Mouse (Mus musculus) CH12.LX (cell line): ENCODE measurements at regions not wholly inside any gene's neighbourhood (a gene's known extent, or its start where the extent isn't known, plus 50 kb on each side); places are given as distances from the start of the nearest gene placed in this dataset.

Source experiments
- DNase-seq: peaks from one replicate; pipeline ENCODE4 v3.0.0-alpha.2; 2013; ENCODE audit errors: extremely low read depth
- H3K27ac ChIP-seq: 2 replicates; pipeline ENCODE4 v1.5.1; 2012; ENCODE audit warnings: low read depth, mild to moderate bottlenecking, control low read depth, moderate library complexity; ENCODE audit not compliant: insufficient read depth
- H3K27me3 ChIP-seq: replicated peaks from 2 replicates; pipeline ENCODE3; 2012; ENCODE audit warnings: inconsistent platforms
- H3K36me3 ChIP-seq, 2 experiments: replicated peaks in 1 of 2; 2 replicates each; pipeline versions ENCODE3 to v1.6.1; 2012; ENCODE audit warnings: inconsistent platforms in 1 of 2, low read length in 1 of 2, mild to moderate bottlenecking in 1 of 2, mixed read lengths in 1 of 2, moderate library complexity in 1 of 2; ENCODE audit not compliant: control insufficient read depth in 1 of 2, insufficient read depth in 1 of 2
- H3K4me1 ChIP-seq, 2 experiments: 2 replicates each; pipeline ENCODE4 v1.6.1; 2012; ENCODE audit warnings: inconsistent platforms in 1 of 2, moderate library complexity in 1 of 2; ENCODE audit not compliant: insufficient read depth in 2 of 2, control insufficient read depth in 1 of 2
- H3K4me2 ChIP-seq: 2 replicates; pipeline ENCODE4 v1.6.1; 2012; ENCODE audit warnings: low read depth, mild to moderate bottlenecking, control low read depth; ENCODE audit not compliant: poor library complexity, insufficient read depth, severe bottlenecking
- H3K4me3 ChIP-seq, 3 experiments: fragments of 150-350 bp in 1 of 3; sonication (generic) in 1 of 3; replicated peaks in 1 of 3; 2 replicates each; pipeline versions ENCODE3 to v1.5.1; 2011 to 2012; ENCODE audit warnings: low read depth in 2 of 3, low read length in 2 of 3, mild to moderate bottlenecking in 2 of 3, moderate library complexity in 2 of 3, control low read depth in 1 of 3, improper control_type of control experiment in 1 of 3, inconsistent platforms in 1 of 3, mixed read lengths in 1 of 3; ENCODE audit not compliant: poor library complexity in 1 of 3
- H3K79me2 ChIP-seq: replicated peaks from 2 replicates; pipeline ENCODE4 v1.6.1; 2012; ENCODE audit warnings: mild to moderate bottlenecking, moderate library complexity; ENCODE audit not compliant: control insufficient read depth, poor library complexity, insufficient read depth, severe bottlenecking; ENCODE audit errors: extremely low read depth
- H3K9ac ChIP-seq: 2 replicates; pipeline ENCODE4 v1.6.1; 2012; ENCODE audit warnings: low read depth, mild to moderate bottlenecking, control low read depth, moderate library complexity; ENCODE audit not compliant: insufficient read depth
- H3K9me3 ChIP-seq: replicated peaks from 2 replicates; pipeline ENCODE3; 2012; ENCODE audit warnings: low read length, inconsistent platforms, mixed read lengths
- CHD1 ChIP-seq: IDR thresholded peaks from 2 replicates; pipeline ENCODE4 v1.6.1; 2012; ENCODE audit warnings: low read depth, low read length, improper control_type of control experiment, inconsistent platforms
- CHD2 ChIP-seq: IDR thresholded peaks from 2 replicates; pipeline ENCODE4 v1.6.1; 2011; ENCODE audit warnings: low read length, improper control_type of control experiment
- CTCF ChIP-seq, 2 experiments: IDR thresholded peaks in 1 of 2; conservative IDR thresholded peaks in 1 of 2; 2 replicates each; pipeline ENCODE4 v1.5.1; 2011 to 2012; ENCODE audit warnings: low read depth in 2 of 2, low read length in 2 of 2, improper control_type of control experiment in 1 of 2, inconsistent platforms in 1 of 2, mild to moderate bottlenecking in 1 of 2, moderate library complexity in 1 of 2
- E2F4 ChIP-seq: IDR thresholded peaks from 2 replicates; pipeline ENCODE4 v1.6.1; 2011; ENCODE audit warnings: low read depth, low read length, improper control_type of control experiment; ENCODE audit not compliant: insufficient replicate concordance
- EP300 ChIP-seq: IDR thresholded peaks from 2 replicates; pipeline ENCODE4 v1.6.1; 2011; ENCODE audit warnings: low read length, improper control_type of control experiment
- ETS1 ChIP-seq: conservative IDR thresholded peaks from 2 replicates; pipeline ENCODE4 v1.6.1; 2012; ENCODE audit warnings: low read depth, mild to moderate bottlenecking, inconsistent platforms, low read length, improper control_type of control experiment, moderate library complexity
- GABPA ChIP-seq: IDR thresholded peaks from 2 replicates; pipeline ENCODE4 v1.6.1; 2012; ENCODE audit warnings: low read depth, low read length, improper control_type of control experiment, inconsistent platforms; ENCODE audit not compliant: insufficient replicate concordance
- HCFC1 ChIP-seq: IDR thresholded peaks from 2 replicates; pipeline ENCODE4 v1.6.1; 2012; ENCODE audit warnings: low read depth, mild to moderate bottlenecking, inconsistent platforms, low read length, improper control_type of control experiment
- JUN ChIP-seq: IDR thresholded peaks from 2 replicates; pipeline ENCODE4 v1.6.1; 2011; ENCODE audit warnings: low read depth, mild to moderate bottlenecking, low read length, improper control_type of control experiment, moderate library complexity; ENCODE audit not compliant: insufficient read depth
- JUND ChIP-seq: conservative IDR thresholded peaks from 2 replicates; pipeline ENCODE4 v1.6.1; 2011; ENCODE audit warnings: low read depth, low read length, improper control_type of control experiment
- MAX ChIP-seq: IDR thresholded peaks from 2 replicates; pipeline ENCODE4 v1.6.1; 2011; ENCODE audit warnings: low read length, improper control_type of control experiment
- MAZ ChIP-seq: IDR thresholded peaks from 2 replicates; pipeline ENCODE4 v1.6.1; 2012; ENCODE audit warnings: low read depth, mild to moderate bottlenecking, inconsistent platforms, low read length, improper control_type of control experiment, moderate library complexity
- MYC ChIP-seq: IDR thresholded peaks from 2 replicates; pipeline ENCODE4 v1.6.1; 2011; ENCODE audit warnings: low read depth, mild to moderate bottlenecking, improper control_type of control experiment, low read length
- PAX5 ChIP-seq: IDR thresholded peaks from 2 replicates; pipeline ENCODE4 v1.6.1; 2012; ENCODE audit warnings: low read length, inconsistent platforms, mixed read lengths
- POLR2A ChIP-seq: IDR thresholded peaks from 2 replicates; pipeline ENCODE4 v1.6.1; 2011; ENCODE audit warnings: low read depth, mild to moderate bottlenecking, improper control_type of control experiment, low read length
- RCOR1 ChIP-seq: conservative IDR thresholded peaks from 2 replicates; pipeline ENCODE4 v1.6.1; 2012; ENCODE audit warnings: low read depth, mild to moderate bottlenecking, inconsistent platforms, low read length, improper control_type of control experiment
- SMC3 ChIP-seq: IDR thresholded peaks from 2 replicates; pipeline ENCODE4 v1.6.1; 2011; ENCODE audit warnings: low read depth, low read length, improper control_type of control experiment
- TBP ChIP-seq: conservative IDR thresholded peaks from 2 replicates; pipeline ENCODE4 v1.6.1; 2011; ENCODE audit warnings: low read depth, low read length, improper control_type of control experiment
- TCF12 ChIP-seq: IDR thresholded peaks from 2 replicates; pipeline ENCODE4 v1.6.1; 2014; ENCODE audit warnings: low read depth, mild to moderate bottlenecking, inconsistent platforms, low read length, improper control_type of control experiment
- USF1 ChIP-seq: IDR thresholded peaks from 2 replicates; pipeline ENCODE4 v1.6.1; 2014; ENCODE audit warnings: low read depth, mild to moderate bottlenecking, inconsistent platforms, low read length, improper control_type of control experiment
- USF2 ChIP-seq: conservative IDR thresholded peaks from 2 replicates; pipeline ENCODE4 v1.6.1; 2011; ENCODE audit warnings: low read depth, low read length, improper control_type of control experiment
- ZC3H11A ChIP-seq: IDR thresholded peaks from 2 replicates; pipeline ENCODE4 v1.6.1; 2012; ENCODE audit warnings: low read depth, mild to moderate bottlenecking, inconsistent platforms, low read length, improper control_type of control experiment
- ZKSCAN1 ChIP-seq: IDR thresholded peaks from 2 replicates; pipeline ENCODE4 v1.6.1; 2012; ENCODE audit warnings: low read depth, inconsistent platforms, low read length, improper control_type of control experiment, borderline replicate concordance
- ZMIZ1 ChIP-seq: IDR thresholded peaks from 2 replicates; pipeline ENCODE4 v1.6.1; 2012; ENCODE audit warnings: low read depth, mild to moderate bottlenecking, inconsistent platforms, low read length, improper control_type of control experiment
- ZNF384 ChIP-seq: IDR thresholded peaks from 2 replicates; pipeline ENCODE4 v1.6.1; 2012; ENCODE audit warnings: low read depth, low read length, improper control_type of control experiment, inconsistent platforms
- dilution Hi-C: fragments of 300-500 bp; cut with MboI; formaldehyde crosslinking; loops from 2 replicates; pipeline ENCODE4 v1.14.3; 2020; ENCODE audit warnings: low sequenced_read_pairs; ENCODE audit not compliant: extremely low pct_unique_long_range_greater_than_20kb, extremely low pct_ligation_motif_present
- in situ Hi-C: fragments of 300-500 bp; cut with MboI; formaldehyde crosslinking; loops from 3 replicates; pipeline ENCODE4 v1.14.3; 2019; ENCODE audit warnings: low sequenced_read_pairs, low pct_ligation_motif_present, low pct_unique_long_range_greater_than_20kb, mixed read lengths

DNA sequence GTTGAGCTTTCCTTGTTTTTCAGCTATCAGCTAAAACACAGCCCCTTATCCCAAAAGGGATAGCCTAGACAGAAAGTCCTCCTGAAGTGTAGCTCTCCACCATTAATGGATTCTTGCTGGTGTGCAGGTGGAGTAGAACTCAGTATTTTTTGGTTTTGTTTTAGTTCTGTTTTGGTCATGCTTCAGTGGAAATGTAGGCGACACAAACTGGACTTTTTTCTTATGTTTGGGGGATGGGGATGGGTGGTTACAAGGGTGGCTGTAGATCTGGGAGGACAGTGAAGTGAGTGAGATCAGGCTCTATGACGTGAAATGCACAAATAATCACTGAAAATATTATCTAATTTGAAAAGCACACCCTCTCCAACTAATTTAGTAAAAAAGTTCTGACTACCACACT, 1163.6 kb upstream of the Zeb2 start:
- TF ChIP-seq E2F4 (no peak), MYC (no peak), POLR2A (no peak), MAX (no peak), TBP (no peak), ETS1 (no peak), PAX5 (no peak), USF2 (no peak), GABPA (no peak), MAZ (no peak), EP300 (0 out of 2 replicates have a peak, but pooled peaks have one; percentile 21), USF1 (no peak), ZKSCAN1 (no peak), CHD2 (peak; percentile 82), TCF12 (peak; percentile 42; the same call in 1 of the 2 replicates), HCFC1 (no peak), ZMIZ1 (no peak), JUN (no peak), ZC3H11A (no peak), SMC3 (no peak), ZNF384 (peak; percentile 68; the same call in 1 of the 2 replicates), RCOR1 (no peak), CTCF (conservative IDR thresholded peaks at IDR 0.05 in 1 of 2, IDR thresholded peaks at IDR 0.05 in 1 of 2; ENCODE audit: low read depth in 2 of 2, low read length in 2 of 2) (no peak), JUND (no peak), CHD1 (no peak)
- TF ChIP-seq, all 38 proteins: peak for 4
- in situ Hi-C loops, result no loop called here

More for the DNA sequence above, 1163.6 kb upstream of the Zeb2 start:
- dilution Hi-C loops, result no loop called here
- H3K4me1 ChIP-seq, result peaks cover under 1 to 9% of the 10 kb centered on the region in 2 experiments; a peak in 2 of 4 replicates
- H3K36me3 ChIP-seq, result no peaks in the 10 kb centered on the region
- H3K9me3 ChIP-seq, result no peaks in the 10 kb centered on the region
- H3K79me2 ChIP-seq, result no peaks in the 10 kb centered on the region
- DNase-seq, result peak; percentile 44
- no peaks in the 10 kb centered on the region for H3K27me3 ChIP-seq
- H3K4me3 ChIP-seq, result no peak overlapping the region
- peak overlapping the region; percentile 58; the same call in 1 of the 2 replicates for H3K27ac ChIP-seq
- peak overlapping the region; percentile 71 for H3K4me2 ChIP-seq
- H3K9ac ChIP-seq, result peak overlapping the region; percentile 56; the same call in 1 of the 2 replicates
